Mouse (Mus musculus) right cerebral cortex, postnatal 10 days (tissue): ENCODE data around the gene Acod1.
A peak's percentile ranks its signal among the peaks of the same experiment; 100 is the strongest.

Experiments used
- DNase-seq, 2 experiments: peaks; one replicate each; pipeline ENCODE4 v3.0.0; 2021; ENCODE audit warnings: low spot score in 2 of 2

Gene Acod1

GRCm38 (mm10) chr14:103072731-103073130 lies 26.0 kb downstream of the Acod1 start:
- no peak for DNase-seq

- no peak for DNase-seq
These were observed 27.0 kb downstream of the Acod1 start for GRCm38 (mm10) chr14:103073825-103074224.

GRCm38 (mm10) chr14:103075166-103075565 lies 28.4 kb downstream of the Acod1 start:
- DNase-seq = no peak

- no peak for DNase-seq
These were observed 30.7 kb downstream of the Acod1 start for GRCm38 (mm10) chr14:103077272-103078005.

GRCm38 (mm10) chr14:103078006-103078912 lies 31.5 kb downstream of the Acod1 start:
- no peak for DNase-seq

GRCm38 (mm10) chr14:103079209-103079977 lies 32.6 kb downstream of the Acod1 start:
- no peak for DNase-seq

GRCm38 (mm10) chr14:103085840-103086533 lies 39.2 kb downstream of the Acod1 start:
- DNase-seq = no peak

GRCm38 (mm10) chr14:103086671-103087324 lies 40.0 kb downstream of the Acod1 start:
- no peak for DNase-seq

GRCm38 (mm10) chr14:103087846-103088245 lies 41.1 kb downstream of the Acod1 start:
- DNase-seq = no peak

- DNase-seq = no peak
These were observed 41.8 kb downstream of the Acod1 start for GRCm38 (mm10) chr14:103088624-103089023.

- no peak for DNase-seq
These were observed 46.5 kb downstream of the Acod1 start for GRCm38 (mm10) chr14:103093236-103093635.

GRCm38 (mm10) chr14:103093670-103094069 lies 46.9 kb downstream of the Acod1 start:
- DNase-seq = no peak

GRCm38 (mm10) chr14:103095036-103095435 lies 48.3 kb downstream of the Acod1 start:
- no peak for DNase-seq

- no peak for DNase-seq
These were observed 49.0 kb downstream of the Acod1 start for GRCm38 (mm10) chr14:103095826-103096225.

- no peak for DNase-seq
These were observed 49.8 kb downstream of the Acod1 start for GRCm38 (mm10) chr14:103096621-103097020.

GRCm38 (mm10) chr14:103098213-103098586 lies 51.4 kb downstream of the Acod1 start:
- no peak for DNase-seq

GRCm38 (mm10) chr14:103098587-103099235 lies 51.9 kb downstream of the Acod1 start:
- DNase-seq = peak; percentile 82 to 88

- peak; percentile 84 to 86 for DNase-seq
These were observed 52.6 kb downstream of the Acod1 start, which contains the start of gene Fbxl3 for GRCm38 (mm10) chr14:103099238-103099933. Fbxl3 (minus strand) TSS chr14:103099566.

GRCm38 (mm10) chr14:103100296-103100695 lies 53.5 kb downstream of the Acod1 start:
- DNase-seq = no peak

GRCm38 (mm10) chr14:103101171-103101570 lies 54.4 kb downstream of the Acod1 start:
- no peak for DNase-seq
